Mouse (Mus musculus) midbrain, postnatal 0 days (tissue): ENCODE measurements around the gene Apobr. TPM values are rescaled to one million over a fixed set of nuclear protein-coding genes. Genes with fewer than 3 reads are reported as not detected.
A peak's percentile ranks its signal among the peaks of the same experiment; 100 is the strongest.

ENCODE experiments used
- ATAC-seq: fragments of 200-750 bp; cut with Nextera tagmentation; 2 replicates; pipeline ENCODE4 v1.8.0; 2017; ENCODE audit warnings: moderate number of reproducible peaks, mild to moderate bottlenecking, moderate TSS enrichment, moderate library complexity; ENCODE audit not compliant: low FRiP score
- DNase-seq: peaks from one replicate; pipeline ENCODE4 v3.0.0-alpha.2; 2015; ENCODE audit warnings: low spot score
- H3K27ac ChIP-seq: fragments of 300-500 bp; sonication (generic); 2 replicates; pipeline ENCODE4 v1.5.1; 2014; ENCODE audit warnings: low read depth, mild to moderate bottlenecking, low read length, mixed read lengths
- H3K27me3 ChIP-seq: fragments of 300-500 bp; sonication (generic); 2 replicates; pipeline ENCODE4 v1.6.1; 2014; ENCODE audit warnings: low read length, control low read depth, mixed read lengths; ENCODE audit not compliant: insufficient read depth
- H3K36me3 ChIP-seq: fragments of 300-500 bp; sonication (generic); 2 replicates; pipeline ENCODE4 v1.6.1; 2014; ENCODE audit warnings: low read length, control low read depth, mixed read lengths; ENCODE audit not compliant: insufficient read depth
- H3K4me1 ChIP-seq: fragments of 300-500 bp; sonication (generic); 2 replicates; pipeline ENCODE4 v1.6.1; 2014; ENCODE audit warnings: mild to moderate bottlenecking, control low read depth, antibody characterized with exemption, low read length, mixed read lengths; ENCODE audit not compliant: insufficient read depth
- H3K4me2 ChIP-seq: fragments of 300-500 bp; sonication (generic); 2 replicates; pipeline ENCODE4 v1.6.1; 2014; ENCODE audit warnings: low read depth, mild to moderate bottlenecking, low read length, mixed read lengths; ENCODE audit not compliant: poor library complexity, severe bottlenecking
- H3K4me3 ChIP-seq: fragments of 300-500 bp; sonication (generic); 2 replicates; pipeline ENCODE4 v1.5.1; 2014; ENCODE audit warnings: low read depth, mild to moderate bottlenecking, low read length, moderate library complexity
- H3K9ac ChIP-seq: fragments of 300-500 bp; sonication (generic); replicated peaks from 2 replicates; pipeline ENCODE4 v1.6.1; 2014; ENCODE audit warnings: mild to moderate bottlenecking, low read length, moderate library complexity, mixed read lengths; ENCODE audit not compliant: poor library complexity, severe bottlenecking
- H3K9me3 ChIP-seq: fragments of 300-500 bp; sonication (generic); 2 replicates; pipeline ENCODE4 v1.6.1; 2016; ENCODE audit warnings: low read length, control low read depth
- CTCF ChIP-seq: IDR thresholded peaks from 2 replicates; pipeline ENCODE4 v1.5.1; 2016; ENCODE audit warnings: antibody characterized with exemption, mild to moderate bottlenecking
- WGBS: fragments of 180-500 bp; shearing (Covaris S2); extraction: QIAGEN DNeasy Blood & Tissue Kit; methylation state at CpG from one replicate; pipeline ENCODE4 v1.1.7; 2014; 5-methylcytosine and 5-hydroxymethylcytosine counted together
- polyA plus RNA-seq: library from polyadenylated mRNA; unstranded; fragments of >200 nt; fragmentation: Nextera tagmentation; extraction: Ambion mirVana; gene quantifications from 2 replicates; pipeline ENCODE4 v1.2.1, GENCODE M21; 2015
- total RNA-seq: library from RNA; depleted of rRNA; stranded (reverse); fragments of >200 nt; gene quantifications from 2 replicates; pipeline ENCODE4 v1.2.3, GENCODE M21; 2014

Gene Apobr
- total and polyA plus RNA-seq, 2 experiments from 2014 or later = 0.58 TPM; not detected in 1

DNA sequence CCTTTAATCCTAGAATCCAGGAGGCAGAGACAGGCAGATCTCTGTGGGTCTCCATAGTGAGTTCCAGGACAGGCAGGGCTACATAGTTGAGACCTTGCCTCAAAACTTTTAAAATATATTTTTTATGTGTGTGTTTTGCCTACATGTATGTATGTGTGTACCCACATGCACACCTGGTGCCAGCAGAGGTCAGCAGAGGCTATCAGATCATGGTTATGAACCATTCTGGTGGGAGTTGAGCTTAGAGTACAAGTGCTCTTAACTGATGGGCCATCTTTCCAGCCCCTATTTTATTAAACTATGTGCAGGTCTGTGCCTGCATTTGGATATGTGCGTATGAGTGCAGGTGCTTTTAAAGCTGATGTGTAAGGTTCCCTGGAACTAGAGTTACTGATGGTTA is 29.9 kb upstream of the Apobr start:
- no peak for ATAC-seq
- H3K27ac ChIP-seq = no peak overlapping the region
- WGBS = 93% methylated on average over 1 of the region's 1 CpGs

GRCm38 (mm10) chr7:126556635-126557034 is 28.1 kb upstream of the Apobr start:
- DNase-seq (no peak), ATAC-seq (no peak)
- H3K4me3 ChIP-seq = no peak overlapping the region
- H3K4me1 ChIP-seq = no peaks in the 10 kb centered on the region
- no peaks in the 10 kb centered on the region for H3K27me3 ChIP-seq
- H3K4me2 ChIP-seq = no peak overlapping the region
- H3K9ac ChIP-seq = no peak overlapping the region
- peaks cover 82% of the 10 kb centered on the region for H3K36me3 ChIP-seq
- TF ChIP-seq CTCF = no peak
- H3K9me3 ChIP-seq = no peaks in the 10 kb centered on the region
- H3K27ac ChIP-seq = no peak overlapping the region
- 100% methylated on average over 5 of the region's 5 CpGs for WGBS

More for the DNA sequence above, 29.9 kb upstream of the Apobr start:
- Histone ChIP-seq H3K4me2 (no peak overlapping the region), H3K36me3 (peaks cover 86% of the 10 kb centered on the region), H3K27me3 (no peaks in the 10 kb centered on the region), H3K4me3 (no peak overlapping the region), H3K9me3 (no peaks in the 10 kb centered on the region), H3K9ac (no peak overlapping the region), H3K4me1 (no peaks in the 10 kb centered on the region)
- DNase-seq = peak; percentile 5
- peak; percentile 42 for TF ChIP-seq CTCF

- Histone ChIP-seq H3K4me1 (no peaks in the 10 kb centered on the region), H3K27ac (peak overlapping the region; percentile 81), H3K4me2 (peak overlapping the region; percentile 57), H3K27me3 (no peaks in the 10 kb centered on the region), H3K36me3 (peaks cover 29% of the 10 kb centered on the region), H3K9me3 (no peaks in the 10 kb centered on the region), H3K9ac (peak overlapping the region; percentile 79), H3K4me3 (peak overlapping the region; percentile 85)
- ATAC-seq = peak; percentile 27
- no peak for DNase-seq
- WGBS = under 1% methylated on average over 24 of the region's 28 CpGs
- TF ChIP-seq CTCF = no peak
These were observed 19.0 kb upstream of the Apobr start for GRCm38 (mm10) chr7:126565693-126566092.

- Histone ChIP-seq H3K36me3 (peaks cover 24% of the 10 kb centered on the region), H3K4me2 (peak within 1 kb of the TSS; percentile 57), H3K4me1 (no peaks in the 10 kb centered on the region), H3K27me3 (no peaks in the 10 kb centered on the region), H3K27ac (peak within 1 kb of the TSS; percentile 81), H3K9ac (peak within 1 kb of the TSS; percentile 79), H3K9me3 (no peaks in the 10 kb centered on the region), H3K4me3 (peak within 1 kb of the TSS; percentile 85)
- DNase-seq = peak; percentile 97
- under 1% methylated on average over 43 of the region's 46 CpGs for WGBS
- TF ChIP-seq CTCF = no peak
- peak; percentile 91 for ATAC-seq
These were observed 18.5 kb upstream of the Apobr start, which contains the start of gene Eif3c for GRCm38 (mm10) chr7:126566094-126566765. TSS of gene Eif3c (minus strand) at chr7:126566411.

GRCm38 (mm10) chr7:126576946-126577345 is 7.8 kb upstream of the Apobr start:
- no peak for ATAC-seq
- TF ChIP-seq CTCF = peak; percentile 73

DNA sequence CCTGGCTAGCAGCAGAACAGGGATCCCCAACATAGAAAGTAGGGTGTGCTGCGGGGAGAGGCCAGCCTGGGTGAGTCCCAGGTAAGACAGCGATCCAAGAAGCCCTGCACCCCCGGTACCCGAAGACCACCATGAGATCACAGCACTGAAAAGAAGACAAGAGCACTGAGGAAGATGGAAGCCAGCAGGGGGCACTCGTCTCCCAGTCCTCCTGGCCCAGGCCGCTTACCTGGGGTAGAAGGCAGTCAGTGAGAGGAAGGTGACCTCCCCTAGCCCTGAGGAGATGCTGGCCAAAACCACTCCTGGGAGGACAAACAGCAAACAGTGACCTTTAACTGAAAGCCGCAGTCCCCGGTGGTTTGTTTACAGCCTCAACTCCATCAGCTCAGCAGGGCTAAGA is 5.6 kb upstream of the Apobr start:
- 61% methylated on average over 8 of the region's 8 CpGs for WGBS

More at GRCm38 (mm10) chr7:126576946-126577345, 7.8 kb upstream of the Apobr start:
- no peak overlapping the region for H3K9ac ChIP-seq
- no peak overlapping the region for H3K4me2 ChIP-seq
- no peaks in the 10 kb centered on the region for H3K4me1 ChIP-seq
- H3K27me3 ChIP-seq = no peaks in the 10 kb centered on the region
- H3K36me3 ChIP-seq = peaks cover 27% of the 10 kb centered on the region
- no peak overlapping the region for H3K4me3 ChIP-seq
- no peaks in the 10 kb centered on the region for H3K9me3 ChIP-seq
- DNase-seq = peak; percentile 45
- WGBS = 54% methylated on average over 8 of the region's 8 CpGs
- no peak overlapping the region for H3K27ac ChIP-seq

More for the DNA sequence above, 5.6 kb upstream of the Apobr start:
- no peaks in the 10 kb centered on the region for H3K4me1 ChIP-seq
- H3K4me2 ChIP-seq = no peak overlapping the region
- DNase-seq = no peak
- peaks cover 20% of the 10 kb centered on the region for H3K36me3 ChIP-seq
- no peaks in the 10 kb centered on the region for H3K9me3 ChIP-seq
- peak; percentile 63 for TF ChIP-seq CTCF
- no peak overlapping the region for H3K27ac ChIP-seq
- ATAC-seq = no peak
- H3K9ac ChIP-seq = no peak overlapping the region
- H3K27me3 ChIP-seq = no peaks in the 10 kb centered on the region
- no peak overlapping the region for H3K4me3 ChIP-seq
